Mouse (Mus musculus) spleen, postnatal 10 days (tissue): ENCODE data around the gene Apol7a.

ENCODE experiments used
- DNase-seq, 2 experiments: peaks; one replicate each; pipeline ENCODE4 v3.0.0; 2021 to 2022; ENCODE audit warnings: low spot score in 2 of 2

The Apol7a gene

GRCm38 (mm10) chr15:77348146-77348545, 50.8 kb downstream of the Apol7a start:
- DNase-seq: no peak

GRCm38 (mm10) chr15:77344127-77345125, 54.5 kb downstream of the Apol7a start:
- no peak for DNase-seq

GRCm38 (mm10) chr15:77343527-77344091, 55.3 kb downstream of the Apol7a start:
- DNase-seq: peak in 1 of 2 experiments; percentile 57

- DNase-seq: no peak
Measured at GRCm38 (mm10) chr15:77342962-77343526, 55.9 kb downstream of the Apol7a start.

- no peak for DNase-seq
Measured at GRCm38 (mm10) chr15:77342005-77342404, 56.9 kb downstream of the Apol7a start.

- DNase-seq: no peak
Measured at GRCm38 (mm10) chr15:77340581-77340980, 58.3 kb downstream of the Apol7a start.

GRCm38 (mm10) chr15:77338924-77339429, 59.9 kb downstream of the Apol7a start:
- DNase-seq: no peak

- no peak for DNase-seq
Measured at GRCm38 (mm10) chr15:77338451-77338850, 60.5 kb downstream of the Apol7a start.
